Mouse (Mus musculus): Measurements from ENCODE around the gene Ccl9. TPM values are rescaled to one million over a fixed set of nuclear protein-coding genes. Genes with fewer than 3 reads are reported as not detected.

Ccl9 gene
- polyA plus RNA-seq, 1 experiment from 2014 or later = 13.4 TPM

DNA sequence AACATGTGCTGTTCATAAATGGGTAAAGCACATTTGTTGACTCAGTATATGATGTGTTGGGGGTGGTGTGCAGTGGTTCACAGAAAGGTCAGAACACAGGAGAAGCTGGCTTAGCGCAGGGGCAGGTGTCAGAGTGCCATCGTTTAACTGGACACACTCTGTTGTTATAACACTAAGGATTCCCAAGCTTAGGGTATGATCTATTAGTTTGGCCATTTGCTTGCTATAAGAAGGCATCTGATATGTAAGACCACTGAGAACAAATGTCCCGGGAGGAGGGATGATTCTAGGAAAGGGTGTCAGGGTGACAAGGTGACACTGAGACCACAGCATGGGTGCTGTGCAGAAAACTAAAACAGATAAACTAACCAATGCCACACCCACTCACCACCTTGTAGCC, 41.6 kb downstream of the Ccl9 start:
- no peak for TF ChIP-seq CTCF (IDR thresholded peaks at IDR 0.05; ENCODE audit: low read depth)
- ATAC-seq = no peak
- H3K36me3 ChIP-seq (ENCODE audit: control insufficient read depth, insufficient read depth) = no peaks in the 10 kb centered on the region
- H3K27ac ChIP-seq (ENCODE audit: low read depth, low read length) = no peak overlapping the region
- H3K27me3 ChIP-seq (replicated peaks; ENCODE audit: control insufficient read depth, insufficient read depth, low read length) = no peaks in the 10 kb centered on the region
- no peak overlapping the region for H3K4me3 ChIP-seq (ENCODE audit: low read depth, low read length)
- H3K9me3 ChIP-seq (ENCODE audit: control insufficient read depth) = no peaks in the 10 kb centered on the region
- H3K4me1 ChIP-seq (replicated peaks; ENCODE audit: control insufficient read depth, insufficient read depth, low read length) = no peaks in the 10 kb centered on the region
- no peak overlapping the region for H3K4me2 ChIP-seq (replicated peaks; ENCODE audit: low read depth)
- 67% methylated on average over 3 of the region's 3 CpGs for WGBS
- H3K9ac ChIP-seq (ENCODE audit: low read depth, low read length) = no peak overlapping the region

DNA sequence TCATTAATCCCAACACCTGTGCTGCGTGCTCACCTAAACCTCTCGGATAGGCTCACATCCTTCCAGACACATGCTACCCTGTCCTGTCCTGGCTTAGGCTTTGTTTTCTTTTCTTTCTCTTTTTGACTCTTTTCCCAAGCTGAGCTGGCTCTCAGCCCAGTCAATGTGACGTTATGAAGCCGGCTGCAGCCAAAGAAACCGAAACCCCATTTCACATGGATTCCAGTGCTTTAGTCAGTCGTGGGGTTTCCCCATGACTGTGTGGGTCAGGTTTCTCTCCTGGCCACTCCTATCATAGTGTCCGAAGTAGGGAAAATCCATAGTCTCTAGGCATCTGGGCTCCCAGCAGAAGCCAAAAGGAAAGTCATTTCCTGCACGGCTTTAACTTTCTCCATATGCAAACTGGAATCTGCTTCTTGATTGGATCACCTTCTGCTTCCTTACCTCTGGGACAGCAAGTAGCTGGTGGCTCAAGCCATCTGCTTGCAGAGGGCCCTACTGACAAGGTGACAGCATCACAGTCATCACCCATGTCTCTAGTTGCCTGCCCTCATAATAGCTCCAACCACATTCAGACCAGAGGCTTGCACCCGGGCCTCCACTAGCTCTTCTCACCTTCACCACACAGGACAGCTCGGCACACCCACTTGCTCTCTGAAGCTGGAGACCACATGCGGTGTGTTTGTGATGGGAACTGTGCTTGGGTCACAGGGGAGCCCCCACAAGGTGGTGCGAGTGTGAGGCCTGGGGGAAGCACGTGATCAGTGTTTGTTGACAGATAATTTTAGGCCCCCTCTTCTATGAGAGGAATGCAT, 43.6 kb downstream of the Ccl9 start:
- TF ChIP-seq CTCF (IDR thresholded peaks at IDR 0.05; ENCODE audit: low read depth) = no peak
- Histone ChIP-seq H3K4me1 (replicated peaks; ENCODE audit: control insufficient read depth, insufficient read depth, low read length) (no peaks in the 10 kb centered on the region), H3K9me3 (ENCODE audit: control insufficient read depth) (no peaks in the 10 kb centered on the region), H3K4me3 (ENCODE audit: low read depth, low read length) (no peak overlapping the region), H3K27me3 (replicated peaks; ENCODE audit: control insufficient read depth, insufficient read depth, low read length) (no peaks in the 10 kb centered on the region), H3K27ac (ENCODE audit: low read depth, low read length) (no peak overlapping the region), H3K9ac (ENCODE audit: low read depth, low read length) (no peak overlapping the region), H3K4me2 (replicated peaks; ENCODE audit: low read depth) (peak overlapping the region; percentile 43), H3K36me3 (ENCODE audit: control insufficient read depth, insufficient read depth) (no peaks in the 10 kb centered on the region)
- 44% methylated on average over 13 of the region's 13 CpGs for WGBS
- ATAC-seq = no peak

DNA sequence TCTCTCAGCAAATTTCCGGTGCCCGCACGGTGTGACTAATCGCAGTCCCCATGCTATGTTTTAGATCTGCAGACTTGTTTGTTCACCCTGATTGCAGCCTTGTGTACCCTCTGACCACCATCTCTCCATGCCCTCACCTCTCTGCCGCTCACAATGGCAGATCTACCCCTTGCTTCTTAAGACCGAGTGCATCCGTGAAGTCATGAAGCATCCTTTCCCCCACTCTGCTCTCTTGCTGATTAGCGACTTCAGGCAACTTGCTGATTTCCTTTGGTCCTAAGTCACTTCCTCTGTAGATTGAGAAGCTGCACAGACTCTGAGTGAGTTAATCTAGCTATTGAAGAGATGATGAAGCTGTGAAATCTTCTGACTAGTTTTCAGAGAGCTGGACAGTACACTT, 44.3 kb downstream of the Ccl9 start:
- Histone ChIP-seq H3K4me3 (ENCODE audit: low read depth, low read length) (no peak overlapping the region), H3K27me3 (replicated peaks; ENCODE audit: control insufficient read depth, insufficient read depth, low read length) (no peaks in the 10 kb centered on the region)
- WGBS = 74% methylated on average over 8 of the region's 8 CpGs

DNA sequence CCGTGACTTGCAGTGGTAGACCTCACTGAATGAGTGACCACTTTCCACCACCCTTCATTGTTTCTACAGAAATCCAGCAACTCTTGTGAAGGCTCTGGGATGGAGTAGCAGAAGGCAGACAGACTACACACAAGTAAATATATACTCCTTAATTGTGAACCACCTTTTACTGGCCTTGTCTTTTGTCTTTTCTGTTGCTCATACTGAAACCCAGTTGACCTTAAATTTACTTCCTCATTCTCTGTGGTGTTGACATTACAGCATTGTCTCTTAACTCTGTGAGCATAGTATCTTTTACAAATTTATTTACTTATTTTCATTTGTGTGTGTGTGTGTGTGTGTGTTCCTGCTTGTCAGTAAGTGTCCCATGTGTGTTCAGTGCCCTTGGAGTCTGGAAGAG, 45.2 kb downstream of the Ccl9 start:
- no peak overlapping the region for H3K4me3 ChIP-seq (ENCODE audit: low read depth, low read length)
- WGBS = 100% methylated on average over 1 of the region's 1 CpGs

More for the DNA sequence above, 44.3 kb downstream of the Ccl9 start:
- no peak overlapping the region for H3K27ac ChIP-seq (ENCODE audit: low read depth, low read length)
- no peaks in the 10 kb centered on the region for H3K4me1 ChIP-seq (replicated peaks; ENCODE audit: control insufficient read depth, insufficient read depth, low read length)
- H3K9ac ChIP-seq (ENCODE audit: low read depth, low read length) = no peak overlapping the region
- ATAC-seq = no peak
- TF ChIP-seq CTCF (IDR thresholded peaks at IDR 0.05; ENCODE audit: low read depth) = no peak
- peak overlapping the region; percentile 43; the same call in 1 of the 2 replicates for H3K4me2 ChIP-seq (replicated peaks; ENCODE audit: low read depth)
- H3K9me3 ChIP-seq (ENCODE audit: control insufficient read depth) = no peaks in the 10 kb centered on the region
- no peaks in the 10 kb centered on the region for H3K36me3 ChIP-seq (ENCODE audit: control insufficient read depth, insufficient read depth)

DNA sequence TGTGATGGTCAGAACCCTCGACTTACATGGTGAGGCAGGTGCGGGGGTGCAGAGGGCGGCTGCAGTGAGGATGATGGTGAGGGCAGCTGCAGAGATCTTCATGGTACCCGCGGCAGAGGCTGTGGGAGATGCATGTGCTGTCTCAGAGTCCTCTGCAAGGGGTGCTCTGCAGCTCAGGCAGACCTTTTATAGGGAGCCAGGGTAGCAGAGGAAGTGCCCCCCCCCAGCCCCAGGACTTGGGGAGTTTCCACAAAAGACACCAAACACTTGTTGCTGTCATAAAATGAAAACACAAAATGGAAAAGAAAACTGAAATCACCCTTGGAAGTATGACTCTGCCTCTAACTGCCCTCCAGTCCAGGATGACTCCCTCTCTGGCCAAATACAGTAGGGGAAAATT, 48.1 kb downstream of the Ccl9 start, which contains the start of gene Ccl5:
Ccl5 (minus strand) TSS at position 159 of the 400 bp plus-strand sequence.
- ATAC-seq = no peak
- Histone ChIP-seq H3K4me3 (ENCODE audit: low read depth, low read length) (no peak within 1 kb of the TSS), H3K4me2 (replicated peaks; ENCODE audit: low read depth) (no peak within 1 kb of the TSS), H3K27me3 (replicated peaks; ENCODE audit: control insufficient read depth, insufficient read depth, low read length) (no peaks in the 10 kb centered on the region), H3K4me1 (replicated peaks; ENCODE audit: control insufficient read depth, insufficient read depth, low read length) (no peaks in the 10 kb centered on the region), H3K9me3 (ENCODE audit: control insufficient read depth) (no peaks in the 10 kb centered on the region), H3K27ac (ENCODE audit: low read depth, low read length) (no peak within 1 kb of the TSS), H3K9ac (ENCODE audit: low read depth, low read length) (no peak within 1 kb of the TSS), H3K36me3 (ENCODE audit: control insufficient read depth, insufficient read depth) (no peaks in the 10 kb centered on the region)
- WGBS = 86% methylated on average over 5 of the region's 5 CpGs
- no peak for TF ChIP-seq CTCF (IDR thresholded peaks at IDR 0.05; ENCODE audit: low read depth)

More for the DNA sequence above, 45.2 kb downstream of the Ccl9 start:
- Histone ChIP-seq H3K4me2 (replicated peaks; ENCODE audit: low read depth) (no peak overlapping the region), H3K9me3 (ENCODE audit: control insufficient read depth) (no peaks in the 10 kb centered on the region), H3K36me3 (ENCODE audit: control insufficient read depth, insufficient read depth) (no peaks in the 10 kb centered on the region), H3K27ac (ENCODE audit: low read depth, low read length) (no peak overlapping the region), H3K4me1 (replicated peaks; ENCODE audit: control insufficient read depth, insufficient read depth, low read length) (no peaks in the 10 kb centered on the region), H3K9ac (ENCODE audit: low read depth, low read length) (no peak overlapping the region), H3K27me3 (replicated peaks; ENCODE audit: control insufficient read depth, insufficient read depth, low read length) (no peaks in the 10 kb centered on the region)
- no peak for TF ChIP-seq CTCF (IDR thresholded peaks at IDR 0.05; ENCODE audit: low read depth)
- ATAC-seq = no peak

DNA sequence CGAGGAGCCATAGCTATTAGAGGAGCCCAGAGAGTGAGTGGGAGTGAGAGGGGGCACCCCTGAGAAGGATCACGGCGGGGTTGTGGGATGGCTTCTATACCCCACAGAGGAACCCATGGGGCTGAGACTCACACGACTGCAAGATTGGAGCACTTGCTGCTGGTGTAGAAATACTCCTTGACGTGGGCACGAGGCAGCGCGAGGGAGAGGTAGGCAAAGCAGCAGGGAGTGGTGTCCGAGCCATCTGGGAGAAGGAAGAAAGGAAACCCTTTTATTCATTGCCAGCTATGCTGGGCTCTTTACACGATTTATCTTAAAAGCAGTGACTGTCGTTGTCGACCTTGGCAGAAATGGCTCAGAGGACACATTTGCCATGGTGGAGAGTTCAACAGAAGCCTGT, 49.4 kb downstream of the Ccl9 start:
- H3K4me3 ChIP-seq (ENCODE audit: low read depth, low read length) = no peak overlapping the region
- H3K4me2 ChIP-seq (replicated peaks; ENCODE audit: low read depth) = no peak overlapping the region
- H3K9me3 ChIP-seq (ENCODE audit: control insufficient read depth) = no peaks in the 10 kb centered on the region
- ATAC-seq = no peak
- 79% methylated on average over 12 of the region's 12 CpGs for WGBS
- TF ChIP-seq CTCF (IDR thresholded peaks at IDR 0.05; ENCODE audit: low read depth) = no peak
- no peak overlapping the region for H3K9ac ChIP-seq (ENCODE audit: low read depth, low read length)
- no peaks in the 10 kb centered on the region for H3K27me3 ChIP-seq (replicated peaks; ENCODE audit: control insufficient read depth, insufficient read depth, low read length)
- H3K27ac ChIP-seq (ENCODE audit: low read depth, low read length) = no peak overlapping the region
- no peaks in the 10 kb centered on the region for H3K36me3 ChIP-seq (ENCODE audit: control insufficient read depth, insufficient read depth)
- no peaks in the 10 kb centered on the region for H3K4me1 ChIP-seq (replicated peaks; ENCODE audit: control insufficient read depth, insufficient read depth, low read length)

Other genes starting within 250 kb of the Ccl9 start
- 0.82 and 0.94 TPM in 2 replicates for gene Rasl10b, start 169.5 kb downstream of the Ccl9 start, polyA plus RNA-seq (2015; fragmentation: Nextera tagmentation; extraction: Ambion mirVana)
- 0.51 and 0.65 TPM in 2 replicates for gene Gas2l2, start 149.2 kb downstream of the Ccl9 start, polyA plus RNA-seq (2015; fragmentation: Nextera tagmentation; extraction: Ambion mirVana)
- gene 1700020L24Rik, start 141.0 kb downstream of the Ccl9 start, polyA plus RNA-seq (2015; fragmentation: Nextera tagmentation; extraction: Ambion mirVana) = 0.76 and 1.5 TPM in 2 replicates
- 1.6 and 2.1 TPM in 2 replicates for gene Mmp28, start 115.6 kb downstream of the Ccl9 start, polyA plus RNA-seq (2015; fragmentation: Nextera tagmentation; extraction: Ambion mirVana)
- 5.4 and 7.3 TPM in 2 replicates for gene Taf15, start 105.5 kb downstream of the Ccl9 start, polyA plus RNA-seq (2015; fragmentation: Nextera tagmentation; extraction: Ambion mirVana)
- gene Heatr9, start 56.5 kb downstream of the Ccl9 start, polyA plus RNA-seq (2015; fragmentation: Nextera tagmentation; extraction: Ambion mirVana) = not detected in 2 replicates
- 1.8 and 2.4 TPM in 2 replicates for gene Ccl5, start 48.1 kb downstream of the Ccl9 start, polyA plus RNA-seq (2015; fragmentation: Nextera tagmentation; extraction: Ambion mirVana)
- gene Ccl6, start 14.5 kb upstream of the Ccl9 start, polyA plus RNA-seq (2015; fragmentation: Nextera tagmentation; extraction: Ambion mirVana) = 100 and 108 TPM in 2 replicates
- gene Rpl9-ps1, start 67.0 kb upstream of the Ccl9 start, polyA plus RNA-seq (2015; fragmentation: Nextera tagmentation; extraction: Ambion mirVana) = not detected in 2 replicates
- 1.2 and 1.3 TPM in 2 replicates for gene Ccl3, start 70.7 kb upstream of the Ccl9 start, polyA plus RNA-seq (2015; fragmentation: Nextera tagmentation; extraction: Ambion mirVana)
- 0.56 and 0.64 TPM in 2 replicates for gene Ccl4, start 83.9 kb upstream of the Ccl9 start, polyA plus RNA-seq (2015; fragmentation: Nextera tagmentation; extraction: Ambion mirVana)
- gene Wfdc17, start 125.4 kb upstream of the Ccl9 start, polyA plus RNA-seq (2015; fragmentation: Nextera tagmentation; extraction: Ambion mirVana) = 5.6 and 7.5 TPM in 2 replicates
- 1.1 and 3.2 TPM in 2 replicates for gene Wfdc18, start 130.4 kb upstream of the Ccl9 start, polyA plus RNA-seq (2015; fragmentation: Nextera tagmentation; extraction: Ambion mirVana)
- gene Wfdc21, start 168.3 kb upstream of the Ccl9 start, polyA plus RNA-seq (2015; fragmentation: Nextera tagmentation; extraction: Ambion mirVana) = not detected in 2 replicates
- gene Heatr6, start 175.1 kb upstream of the Ccl9 start, polyA plus RNA-seq (2015; fragmentation: Nextera tagmentation; extraction: Ambion mirVana) = 7.7 and 11.5 TPM in 2 replicates